Mouse (Mus musculus): Measurements from ENCODE around the gene Smcr8.
A peak's percentile ranks its signal among the peaks of the same experiment; 100 is the strongest.
"Not testable (repeated sequence)": the region's sequence is repeated elsewhere in the genome, so short reads cannot be mapped to it uniquely, and the experiment has no call there.

Gene Smcr8

GRCm38 (mm10) chr11:60784179-60784922 is 7.0 kb downstream of the Smcr8 start:
- DNase-seq, result no peak

GRCm38 (mm10) chr11:60787595-60787994 is 10.3 kb downstream of the Smcr8 start:
- DNase-seq, result no peak

GRCm38 (mm10) chr11:60790472-60790871 is 13.1 kb downstream of the Smcr8 start:
- no peak for DNase-seq

GRCm38 (mm10) chr11:60796342-60796741 is 19.0 kb downstream of the Smcr8 start:
- no peak for DNase-seq

- DNase-seq, result no peak
Measured at GRCm38 (mm10) chr11:60799977-60800376, 22.7 kb downstream of the Smcr8 start.

- DNase-seq, result no peak
Measured at GRCm38 (mm10) chr11:60800892-60801291, 23.6 kb downstream of the Smcr8 start.

- peak in 1 of 2 experiments; percentile 22 for DNase-seq
Measured at GRCm38 (mm10) chr11:60808286-60809070, 31.2 kb downstream of the Smcr8 start.

- DNase-seq, result no peak
Measured at GRCm38 (mm10) chr11:60809546-60809945, 32.2 kb downstream of the Smcr8 start.

GRCm38 (mm10) chr11:60810046-60810965 is 33.0 kb downstream of the Smcr8 start:
- no peak for DNase-seq

GRCm38 (mm10) chr11:60811054-60811460 is 33.7 kb downstream of the Smcr8 start:
- DNase-seq, result peak; percentile 91 to 94

- not testable (repeated sequence) for DNase-seq
Measured at GRCm38 (mm10) chr11:60811618-60812017, 34.3 kb downstream of the Smcr8 start, which contains the start of gene Shmt1. Gene Shmt1, minus strand, starts transcription at chr11:60811718.

GRCm38 (mm10) chr11:60816398-60816797 is 39.1 kb downstream of the Smcr8 start:
- DNase-seq, result no peak

GRCm38 (mm10) chr11:60823771-60824170 is 46.4 kb downstream of the Smcr8 start:
- no peak for DNase-seq

GRCm38 (mm10) chr11:60825191-60825590 is 47.9 kb downstream of the Smcr8 start:
- DNase-seq, result no peak

- no peak for DNase-seq
Measured at GRCm38 (mm10) chr11:60826700-60827099, 49.4 kb downstream of the Smcr8 start.

- no peak for DNase-seq
Measured at GRCm38 (mm10) chr11:60827241-60827945, 50.1 kb downstream of the Smcr8 start.

GRCm38 (mm10) chr11:60828903-60829302 is 51.6 kb downstream of the Smcr8 start:
- DNase-seq, result no peak

GRCm38 (mm10) chr11:60830433-60831052 is 53.2 kb downstream of the Smcr8 start, which contains the start of gene Dhrs7b:
Gene Dhrs7b, plus strand, starts transcription at chr11:60830631.
- peak; percentile 89 to 91 for DNase-seq

GRCm38 (mm10) chr11:60836897-60837296 is 59.6 kb downstream of the Smcr8 start:
- no peak for DNase-seq

All from cerebellum, postnatal 14 days (tissue).